Mouse (Mus musculus): Measurements from ENCODE around the gene Rpusd4. TPM values are rescaled to one million over a fixed set of nuclear protein-coding genes. Genes with fewer than 3 reads are reported as not detected.

The Rpusd4 gene
- 1.7 TPM for polyA plus RNA-seq (2014; fragmentation: Illumina TruSeq; extraction: RNeasy Lipid Tissue Mini Kit (QIAGEN cat#74804); ENCODE audit: low replicate concordance)

DNA sequence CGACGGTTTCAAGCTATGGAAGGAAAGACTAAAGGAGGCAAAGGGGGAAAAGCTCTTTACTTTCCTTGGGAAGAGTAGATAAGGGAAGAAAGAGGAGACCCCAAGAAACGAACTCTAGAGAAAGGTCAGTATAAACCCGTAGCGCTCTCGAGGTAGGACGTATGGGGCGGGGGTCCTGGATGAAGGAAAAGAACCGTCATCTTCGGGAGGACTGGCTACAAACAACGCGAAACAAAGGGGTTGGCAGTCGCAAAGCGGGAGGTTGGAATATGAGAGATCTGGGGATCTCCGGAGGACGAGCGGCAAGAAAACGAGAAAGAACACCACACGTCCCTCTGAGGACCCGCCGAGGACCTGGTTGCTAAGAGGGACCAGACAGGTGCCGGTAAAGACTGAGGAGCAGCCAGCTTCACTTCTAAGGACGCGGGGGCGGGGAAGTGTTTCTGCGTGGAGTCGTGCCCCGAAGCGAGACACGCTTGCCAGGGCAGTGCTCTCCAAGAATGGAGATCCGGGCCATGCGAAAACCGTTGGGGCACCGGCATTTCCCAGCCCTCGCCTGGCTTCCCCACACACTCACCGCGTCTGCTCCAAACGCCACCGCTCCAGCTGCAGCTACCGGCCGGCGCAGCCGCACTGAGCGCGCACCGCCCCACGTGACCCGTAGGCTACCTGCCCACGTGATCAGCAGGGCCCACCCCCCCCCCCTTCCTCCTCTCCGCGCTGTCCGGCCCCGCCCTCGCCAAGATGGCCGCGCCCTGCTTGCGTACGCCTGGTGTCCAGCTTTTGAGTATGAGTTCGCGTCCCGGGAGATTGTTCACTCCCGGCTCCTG, at the start of gene Rpusd4, which contains the start of gene Fam118b:
Rpusd4 (plus strand) TSS at position 720 of the 830 bp plus-strand sequence.
Fam118b (minus strand) TSS at position 660 of the 830 bp plus-strand sequence.

Other genes with a start within 250 kb of the Rpusd4 start
- 1,339 TPM for gene St3gal4, start 148.6 kb upstream of the Rpusd4 start, polyA plus RNA-seq (2014; fragmentation: Illumina TruSeq; extraction: RNeasy Lipid Tissue Mini Kit (QIAGEN cat#74804); ENCODE audit: low replicate concordance)
- gene Dcps, start 91.8 kb upstream of the Rpusd4 start, polyA plus RNA-seq (2014; fragmentation: Illumina TruSeq; extraction: RNeasy Lipid Tissue Mini Kit (QIAGEN cat#74804); ENCODE audit: low replicate concordance): 4.5 TPM
- gene Srpr, start 67.7 kb upstream of the Rpusd4 start, polyA plus RNA-seq (2014; fragmentation: Illumina TruSeq; extraction: RNeasy Lipid Tissue Mini Kit (QIAGEN cat#74804); ENCODE audit: low replicate concordance): 141 TPM
- 9.1 TPM for gene Tirap, start 67.6 kb upstream of the Rpusd4 start, polyA plus RNA-seq (2014; fragmentation: Illumina TruSeq; extraction: RNeasy Lipid Tissue Mini Kit (QIAGEN cat#74804); ENCODE audit: low replicate concordance)
- gene Foxred1, start 56.8 kb upstream of the Rpusd4 start, polyA plus RNA-seq (2014; fragmentation: Illumina TruSeq; extraction: RNeasy Lipid Tissue Mini Kit (QIAGEN cat#74804); ENCODE audit: low replicate concordance): 15.3 TPM
- 24.2 TPM for gene Fam118b, start 60 bp upstream of the Rpusd4 start, polyA plus RNA-seq (2014; fragmentation: Illumina TruSeq; extraction: RNeasy Lipid Tissue Mini Kit (QIAGEN cat#74804); ENCODE audit: low replicate concordance)
- 3.2 TPM for gene Cdon, start 153.3 kb downstream of the Rpusd4 start, polyA plus RNA-seq (2014; fragmentation: Illumina TruSeq; extraction: RNeasy Lipid Tissue Mini Kit (QIAGEN cat#74804); ENCODE audit: low replicate concordance)